Mouse (Mus musculus) stomach, embryonic 16.5 days (tissue): ENCODE data around the gene Olfr624. TPM values are rescaled to one million over a fixed set of nuclear protein-coding genes. Genes with fewer than 3 reads are reported as not detected.

Experiments
- polyA plus RNA-seq: library from polyadenylated mRNA; unstranded; fragments of >200 nt; fragmentation: Nextera tagmentation; extraction: Ambion mirVana; gene quantifications from 2 replicates; pipeline ENCODE4 v1.2.1, GENCODE M21; 2015

Olfr624 gene
- polyA plus RNA-seq, 1 experiment from 2014 or later = 0.05 TPM

Other genes starting within 250 kb of the Olfr624 start
- gene Olfr605, start 225.8 kb downstream of the Olfr624 start, polyA plus RNA-seq = not detected in 2 replicates
- not detected in 2 replicates for gene Olfr606, start 222.1 kb downstream of the Olfr624 start, polyA plus RNA-seq
- not detected in 2 replicates for gene Olfr607, start 207.0 kb downstream of the Olfr624 start, polyA plus RNA-seq
- not detected in 2 replicates for gene Olfr608, start 201.3 kb downstream of the Olfr624 start, polyA plus RNA-seq
- not detected in 2 replicates for gene Olfr609, start 173.1 kb downstream of the Olfr624 start, polyA plus RNA-seq
- not detected in 2 replicates for gene Olfr610, start 159.1 kb downstream of the Olfr624 start, polyA plus RNA-seq
- gene Olfr611, start 150.3 kb downstream of the Olfr624 start, polyA plus RNA-seq = not detected in 2 replicates
- gene Olfr612, start 128.5 kb downstream of the Olfr624 start, polyA plus RNA-seq = not detected in 2 replicates
- not detected in 2 replicates for gene Olfr613, start 123.1 kb downstream of the Olfr624 start, polyA plus RNA-seq
- gene Olfr615, start 115.1 kb downstream of the Olfr624 start, polyA plus RNA-seq = not detected in 2 replicates
- gene Olfr616, start 102.0 kb downstream of the Olfr624 start, polyA plus RNA-seq = not detected in 2 replicates
- not detected in 2 replicates for gene Olfr617, start 98.1 kb downstream of the Olfr624 start, polyA plus RNA-seq
- not detected in 2 replicates for gene Olfr618, start 81.1 kb downstream of the Olfr624 start, polyA plus RNA-seq
- not detected in 2 replicates for gene Olfr619, start 70.6 kb downstream of the Olfr624 start, polyA plus RNA-seq
- gene Olfr620, start 58.7 kb downstream of the Olfr624 start, polyA plus RNA-seq = not detected in 2 replicates
- not detected in 2 replicates for gene Olfr622, start 28.5 kb downstream of the Olfr624 start, polyA plus RNA-seq
- gene Olfr623, start 7.5 kb downstream of the Olfr624 start, polyA plus RNA-seq = not detected in 2 replicates
- gene Olfr625-ps1, start 11.5 kb upstream of the Olfr624 start, polyA plus RNA-seq = not detected in 2 replicates
- not detected in 2 replicates for gene Olfr243, start 43.5 kb upstream of the Olfr624 start, polyA plus RNA-seq
- gene Olfr628, start 59.2 kb upstream of the Olfr624 start, polyA plus RNA-seq = not detected in 2 replicates
- gene Olfr629, start 73.8 kb upstream of the Olfr624 start, polyA plus RNA-seq = not detected in 2 replicates
- not detected in 2 replicates for gene Olfr630, start 86.1 kb upstream of the Olfr624 start, polyA plus RNA-seq
- not detected in 2 replicates for gene Olfr69, start 100.4 kb upstream of the Olfr624 start, polyA plus RNA-seq
- gene Olfr68, start 108.5 kb upstream of the Olfr624 start, polyA plus RNA-seq = not detected in 2 replicates
- not detected in 2 replicates for gene Olfr67, start 120.6 kb upstream of the Olfr624 start, polyA plus RNA-seq
- 3,025 and 3,577 TPM in 2 replicates for gene Hbb-bt, start 142.8 kb upstream of the Olfr624 start, polyA plus RNA-seq
- 8,981 and 9,755 TPM in 2 replicates for gene Hbb-bs, start 156.9 kb upstream of the Olfr624 start, polyA plus RNA-seq
- gene Hbb-bh2, start 169.3 kb upstream of the Olfr624 start, polyA plus RNA-seq = not detected in 2 replicates
- 0.95 and 1.4 TPM in 2 replicates for gene Hbb-bh1, start 172.0 kb upstream of the Olfr624 start, polyA plus RNA-seq
- gene Hbb-y, start 182.0 kb upstream of the Olfr624 start, polyA plus RNA-seq = 35.5 and 42.6 TPM in 2 replicates
- gene Olfr66, start 215.1 kb upstream of the Olfr624 start, polyA plus RNA-seq = not detected in 2 replicates
- gene Olfr64, start 223.3 kb upstream of the Olfr624 start, polyA plus RNA-seq = not detected in 2 replicates
- gene Olfr65, start 232.3 kb upstream of the Olfr624 start, polyA plus RNA-seq = not detected in 2 replicates